Mouse (Mus musculus) CD4-positive, CD25-positive, alpha-beta regulatory T cell, adult 4 months (primary cell): ENCODE results near the gene Ccdc60. TPM values are rescaled to one million over a fixed set of nuclear protein-coding genes. Genes with fewer than 3 reads are reported as not detected.

Experiments used
- polyA plus RNA-seq, 2 experiments: library from polyadenylated mRNA; unstranded; fragments of 100-300 nt; shearing (Covaris generic); gene quantifications; one replicate each; pipeline ENCODE4 v1.2.1; 2017

Gene Ccdc60
- polyA plus RNA-seq, 2 experiments from 2014 or later: 0.11 TPM; not detected in 1

Other genes starting within 250 kb of the Ccdc60 start
- not detected for gene Tmem233, start 205.7 kb downstream of the Ccdc60 start, polyA plus RNA-seq
- gene Hspb8, start 133.9 kb upstream of the Ccdc60 start, polyA plus RNA-seq: not detected